Mouse (Mus musculus) frontal cortex, postnatal 10 days (tissue): Measurements from ENCODE around the gene Cwc25.
A peak's percentile ranks its signal among the peaks of the same experiment; 100 is the strongest.
"Not testable (repeated sequence)": the region's sequence is repeated elsewhere in the genome, so short reads cannot be mapped to it uniquely, and the experiment has no call there.

Experiments used
- DNase-seq, 2 experiments: peaks; one replicate each; pipeline ENCODE4 v3.0.0; 2022; ENCODE audit warnings: low spot score in 2 of 2, mixed read lengths in 1 of 2

Gene Cwc25

DNA sequence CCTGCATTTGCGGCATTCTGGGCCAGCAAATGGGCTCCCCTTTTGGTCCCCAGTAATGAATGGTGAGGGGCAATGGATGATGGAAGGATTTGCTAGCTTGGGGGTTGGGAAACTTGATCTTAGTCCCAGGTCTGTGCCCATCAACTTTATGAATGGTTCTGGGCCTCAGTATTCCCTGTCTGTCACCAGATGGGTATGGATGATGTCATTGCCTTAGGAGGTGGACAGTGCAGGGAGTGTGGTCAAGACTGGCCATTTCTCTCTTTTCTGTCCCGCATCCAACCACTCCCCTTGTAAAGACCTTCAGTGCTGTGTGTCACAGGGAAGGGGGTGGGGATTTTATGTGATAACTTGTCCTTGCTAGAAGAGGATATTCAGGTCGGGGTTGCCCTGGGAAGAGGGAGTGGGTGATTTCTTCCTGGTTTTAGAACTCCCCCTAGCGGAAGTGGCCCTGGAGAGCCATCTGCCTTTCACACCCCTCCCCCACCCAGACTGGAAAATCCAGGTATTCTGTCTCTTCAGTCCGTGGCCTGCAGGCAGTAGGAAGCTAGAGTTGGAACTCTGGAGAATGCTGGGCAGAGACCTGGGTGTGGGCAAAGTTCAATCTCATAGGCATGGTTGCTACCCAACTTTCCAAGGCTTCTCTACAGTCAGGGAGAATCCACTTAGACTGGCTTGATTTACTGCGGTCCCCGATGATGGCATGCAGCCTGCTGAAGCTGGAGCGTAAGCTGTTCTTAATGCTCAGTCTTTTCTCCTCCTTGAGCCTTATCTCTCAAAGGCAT, 35.2 kb upstream of the Cwc25 start:
- DNase-seq = no peak

DNA sequence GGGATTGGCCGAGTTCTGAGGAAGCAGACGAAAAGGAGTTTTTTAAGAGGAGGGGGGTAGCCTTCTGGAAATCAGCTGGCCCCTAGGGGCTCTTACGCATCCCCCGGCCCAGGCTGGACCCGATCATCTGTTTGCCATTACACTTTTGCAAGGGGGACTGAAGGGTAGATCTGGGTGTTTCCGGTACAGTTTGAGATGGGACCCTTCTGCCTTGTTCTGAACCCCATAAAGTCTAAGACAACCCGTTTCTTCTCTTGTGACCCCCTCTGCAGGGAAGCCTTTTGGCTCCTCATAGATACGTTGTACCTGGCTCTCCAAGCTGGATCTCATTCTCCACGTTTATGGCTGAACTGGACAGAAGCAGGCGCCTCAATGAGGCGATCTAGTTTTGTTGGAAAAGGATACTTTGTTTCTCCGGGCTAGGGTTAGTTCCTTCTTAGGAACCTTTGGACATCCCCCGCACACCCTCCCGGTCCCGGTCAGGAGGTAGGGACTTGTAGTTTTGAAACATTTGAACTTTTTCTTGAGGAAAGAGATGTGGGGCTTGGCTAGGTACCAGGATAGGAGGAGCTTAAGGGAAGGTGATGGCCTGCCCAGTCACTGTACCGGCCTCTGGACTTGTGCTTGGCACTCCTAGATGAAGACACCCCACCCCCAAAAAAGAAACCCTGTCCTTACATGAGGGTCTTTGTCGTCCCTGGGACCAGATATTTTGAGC, 34.5 kb upstream of the Cwc25 start:
- DNase-seq = no peak

DNA sequence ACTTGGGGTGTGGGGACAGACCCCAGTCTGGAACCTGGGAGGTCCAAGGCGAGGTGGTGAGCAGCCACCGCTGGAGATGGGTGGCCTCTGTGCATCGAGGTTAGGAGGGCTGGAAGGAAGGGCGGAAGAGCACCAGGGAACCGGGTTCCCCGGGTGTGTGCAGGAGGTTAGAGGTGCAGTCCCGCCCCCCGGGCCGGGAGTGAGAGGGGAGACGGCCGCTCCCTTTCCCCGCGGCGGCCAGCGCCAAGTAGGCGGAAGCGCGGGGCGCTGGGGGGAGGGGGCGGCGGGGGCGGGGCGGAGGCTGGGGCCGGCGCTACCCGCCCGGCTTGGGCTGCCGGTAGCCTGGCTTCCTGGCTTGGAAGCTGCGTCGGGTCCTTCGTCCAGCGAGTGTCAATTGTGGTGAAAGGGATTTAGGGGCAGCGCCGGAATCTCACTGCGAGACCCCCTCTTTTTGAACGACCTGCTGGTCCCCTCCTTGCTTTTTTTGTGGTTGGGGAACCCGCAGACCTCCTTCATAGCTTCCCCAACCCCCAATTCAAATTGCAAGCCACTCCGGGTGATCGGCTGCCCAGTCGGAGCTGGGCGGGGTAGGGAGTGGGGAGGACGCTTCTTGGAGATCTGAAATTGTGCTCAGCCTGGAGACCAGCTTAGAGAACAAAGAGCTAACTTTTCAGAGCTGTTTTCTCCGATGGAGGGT, 33.8 kb upstream of the Cwc25 start:
- peak in 1 of 2 experiments; percentile 74 for DNase-seq

DNA sequence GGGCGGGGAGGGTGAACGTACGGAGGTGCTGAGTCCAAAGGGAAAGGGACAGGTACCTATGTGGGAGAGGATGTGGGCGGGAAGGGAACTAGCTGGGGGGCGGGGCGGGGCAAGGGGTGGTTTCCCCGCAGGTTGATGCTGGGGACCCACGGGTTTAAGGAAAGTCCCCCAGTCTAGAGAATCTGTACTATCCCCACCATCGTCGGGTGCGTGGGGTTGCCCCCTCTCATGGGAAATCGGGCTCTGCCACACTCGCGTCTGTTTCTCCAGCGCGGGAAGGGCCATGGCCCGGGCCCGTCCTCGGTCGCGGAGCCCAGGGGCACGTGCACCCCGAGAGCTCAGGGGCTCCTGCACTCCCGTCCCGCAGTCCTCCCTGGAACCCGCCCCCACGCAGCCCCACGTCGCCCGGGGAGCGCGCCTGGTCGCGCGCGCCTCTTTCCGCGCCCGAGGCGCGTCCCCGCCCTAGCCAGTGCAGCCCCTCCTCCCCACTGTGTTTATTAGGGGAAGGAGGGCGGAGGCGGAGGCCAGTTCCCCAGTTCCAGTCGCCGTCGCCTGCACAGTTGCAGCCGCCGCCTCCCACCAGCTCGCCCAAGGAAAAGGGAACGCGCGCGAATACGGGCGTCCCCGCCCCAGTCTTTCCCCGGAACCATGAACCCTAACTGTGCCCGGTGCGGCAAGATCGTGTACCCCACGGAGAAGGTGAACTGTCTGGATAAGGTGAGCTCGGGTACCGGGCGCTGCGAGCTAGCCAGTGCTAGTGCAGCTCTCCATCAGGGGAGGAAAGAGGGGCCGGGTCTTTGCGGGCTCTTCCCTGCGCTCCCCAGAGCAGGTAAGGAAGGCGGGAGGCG, 33.0 kb upstream of the Cwc25 start:
- peak; percentile 79 to 87 for DNase-seq

DNA sequence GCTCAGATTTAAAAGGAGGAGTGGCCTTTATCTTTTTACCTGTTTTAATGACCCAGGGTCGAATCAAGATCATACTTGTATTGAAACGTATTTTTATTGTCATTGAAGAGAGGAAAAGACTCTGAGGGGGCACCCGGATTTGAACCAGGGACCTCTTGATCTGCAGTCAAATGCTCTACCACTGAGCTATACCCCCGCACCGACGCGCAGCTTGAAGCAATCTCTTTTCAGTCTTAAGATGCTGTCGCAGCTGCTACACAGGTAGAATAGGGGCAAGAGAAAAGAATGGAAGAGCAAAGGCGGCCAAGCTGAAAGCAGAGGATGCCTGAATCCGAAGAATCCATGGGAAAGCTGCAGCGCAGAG, 32.4 kb upstream of the Cwc25 start, which contains the start of gene Lasp1:
TSS of gene Lasp1 (plus strand) at position 219 of the 364 bp plus-strand sequence.
- peak; percentile 82 to 88 for DNase-seq

DNA sequence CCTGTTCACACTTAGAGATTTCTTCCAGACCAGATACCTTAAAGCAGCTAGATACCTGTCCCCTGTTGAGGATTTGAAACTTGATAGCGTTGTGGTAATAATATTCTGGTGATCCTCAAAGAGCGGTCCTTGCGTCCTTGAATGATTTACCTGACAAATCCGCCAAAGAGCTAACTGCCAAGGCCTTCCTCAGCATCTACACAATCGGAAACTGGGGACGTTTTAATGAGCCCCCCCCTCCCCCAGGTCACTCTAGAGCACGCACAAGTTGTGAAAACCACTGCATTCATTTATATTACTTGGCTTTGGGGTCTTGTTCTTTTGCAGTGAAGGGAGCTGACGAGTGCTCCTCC, 31.7 kb upstream of the Cwc25 start:
- DNase-seq = no peak

DNA sequence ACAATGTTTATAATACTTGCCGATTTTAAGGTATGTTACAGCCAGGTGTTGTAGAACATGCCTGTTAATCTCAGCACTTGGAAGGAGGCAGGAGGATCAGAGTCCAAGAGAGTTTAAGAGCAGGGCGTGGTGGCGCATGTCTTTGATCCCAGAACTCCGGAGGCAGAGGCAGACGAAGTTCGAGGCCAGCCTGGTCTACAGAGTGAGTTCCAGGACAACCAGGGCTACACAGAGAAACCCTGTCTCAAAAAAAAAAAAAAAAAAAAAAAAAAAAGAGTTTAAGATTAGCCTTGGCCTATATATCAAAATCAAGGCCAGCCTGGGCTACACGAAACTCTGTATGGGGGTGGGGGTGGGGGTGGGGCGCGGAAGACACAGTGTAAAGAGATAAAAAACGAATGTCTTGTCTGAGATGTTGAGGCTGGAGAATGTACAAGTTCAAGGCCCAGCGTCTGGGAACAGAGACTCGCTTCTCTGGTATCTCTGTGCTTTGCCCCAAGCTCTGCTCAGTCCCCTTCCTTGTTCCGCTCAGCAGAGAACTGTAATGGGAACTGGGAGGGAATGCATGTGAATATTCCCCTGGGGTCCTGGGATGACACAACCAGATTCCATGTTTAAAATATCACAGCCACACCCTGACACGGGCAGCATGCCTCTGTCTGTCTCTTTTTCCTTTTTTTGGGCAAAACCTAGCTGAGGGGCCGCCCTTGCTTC, 31.2 kb upstream of the Cwc25 start:
- no peak for DNase-seq

DNA sequence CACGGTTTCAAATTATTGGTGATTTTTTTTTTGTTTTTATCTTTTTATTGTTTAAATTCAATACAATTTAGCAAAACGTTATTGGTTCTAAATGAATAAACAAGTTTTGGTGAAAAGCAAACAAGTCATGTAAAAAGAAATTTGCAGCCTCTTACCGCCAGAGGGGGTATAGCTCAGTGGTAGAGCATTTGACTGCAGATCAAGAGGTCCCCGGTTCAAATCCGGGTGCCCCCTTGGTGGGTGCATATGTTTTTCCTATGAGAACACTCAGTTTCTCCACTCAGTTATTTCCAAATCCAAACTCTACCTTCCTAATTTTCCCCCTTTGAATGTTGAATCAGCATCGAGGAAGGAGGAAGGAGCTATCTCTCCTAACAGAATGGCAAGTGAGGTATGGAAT, 30.6 kb upstream of the Cwc25 start:
- DNase-seq = peak in 1 of 2 experiments; percentile 72

DNA sequence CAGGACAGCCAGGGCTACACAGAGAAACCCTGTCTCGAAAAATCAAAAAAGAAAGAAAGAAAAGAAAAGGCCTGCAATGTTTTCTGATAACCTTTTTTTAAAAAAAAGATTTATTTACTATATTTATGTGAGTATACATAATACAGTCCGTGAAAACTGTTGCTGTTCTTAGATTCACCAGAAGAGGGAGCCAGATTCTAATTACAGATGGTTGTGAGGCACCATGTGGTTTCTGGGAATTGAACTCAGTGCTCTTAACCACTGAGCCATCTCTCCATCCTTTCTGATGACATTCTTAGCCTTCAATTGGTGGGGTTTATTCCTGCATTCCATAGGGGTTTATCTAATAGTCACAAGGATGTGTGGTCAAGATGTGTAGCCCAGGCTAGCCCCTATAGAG, 26.8 kb upstream of the Cwc25 start:
- no peak for DNase-seq

DNA sequence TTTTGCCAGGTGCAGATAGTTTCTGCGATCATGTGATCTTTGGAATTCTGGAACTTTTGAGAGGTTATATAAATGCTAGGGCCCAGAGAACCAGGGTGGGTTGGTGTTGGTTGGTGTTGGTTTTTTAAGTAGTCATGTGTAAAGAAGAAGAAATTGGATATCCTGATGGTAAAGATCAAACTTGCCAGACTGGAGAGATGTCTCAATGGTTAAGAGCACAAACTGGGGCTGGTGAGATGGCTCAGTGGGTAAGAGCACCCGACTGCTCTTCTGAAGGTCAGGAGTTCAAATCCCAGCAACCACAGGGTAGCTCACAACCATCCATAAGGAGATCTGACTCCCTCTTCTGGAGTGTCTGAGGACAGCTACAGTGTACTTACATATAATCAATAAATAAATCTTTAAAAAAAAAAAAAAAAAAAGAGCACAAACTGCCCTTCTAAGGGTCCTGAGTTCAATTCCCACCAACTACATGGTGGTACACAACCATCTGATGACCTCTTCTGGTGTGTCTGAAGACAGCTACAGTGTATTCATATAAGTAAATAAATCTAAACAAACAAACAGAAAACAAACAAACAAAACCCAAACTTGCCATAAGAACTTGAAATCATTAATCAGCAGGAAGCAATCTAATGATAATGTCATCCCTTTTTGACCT, 24.6 kb upstream of the Cwc25 start:
- DNase-seq = not testable (repeated sequence)

DNA sequence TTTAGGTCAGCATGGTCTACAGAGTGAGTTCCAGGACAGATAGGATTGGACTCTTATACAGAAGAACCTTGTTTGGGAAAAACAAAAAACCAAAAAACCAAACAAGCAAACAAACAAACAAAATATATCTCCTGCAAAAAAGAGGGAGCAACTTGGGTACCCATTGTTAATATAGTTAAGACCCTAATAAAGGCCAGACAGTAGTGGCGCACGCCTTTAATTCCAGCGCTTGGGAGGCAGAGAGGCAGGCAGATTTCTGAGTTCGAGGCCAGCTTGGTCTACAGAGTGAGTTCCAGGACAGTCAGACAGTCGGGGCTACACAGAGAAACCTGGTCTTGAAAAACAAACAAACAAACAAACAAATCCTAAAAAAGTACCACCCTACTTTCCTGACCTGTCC, 23.4 kb upstream of the Cwc25 start:
- no peak for DNase-seq

DNA sequence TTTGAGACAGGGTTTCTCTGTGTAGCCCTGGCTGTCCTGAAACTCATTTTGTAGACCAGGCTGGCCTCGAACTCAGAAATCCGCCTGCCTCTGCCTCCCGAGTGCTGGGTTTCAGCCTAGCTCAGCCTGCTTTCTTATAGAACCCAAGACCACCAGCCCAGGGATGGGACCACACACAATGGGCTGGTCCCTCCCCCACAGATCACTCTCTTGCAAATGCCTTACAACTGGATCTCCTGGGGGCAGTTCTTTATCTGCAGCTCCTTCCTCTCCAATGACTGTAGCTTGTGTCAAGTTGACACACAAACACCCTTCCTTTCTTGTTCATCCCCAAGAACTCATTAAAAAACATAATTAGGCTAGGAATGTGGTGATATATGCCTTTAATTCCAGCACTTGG, 21.6 kb upstream of the Cwc25 start:
- DNase-seq = no peak

DNA sequence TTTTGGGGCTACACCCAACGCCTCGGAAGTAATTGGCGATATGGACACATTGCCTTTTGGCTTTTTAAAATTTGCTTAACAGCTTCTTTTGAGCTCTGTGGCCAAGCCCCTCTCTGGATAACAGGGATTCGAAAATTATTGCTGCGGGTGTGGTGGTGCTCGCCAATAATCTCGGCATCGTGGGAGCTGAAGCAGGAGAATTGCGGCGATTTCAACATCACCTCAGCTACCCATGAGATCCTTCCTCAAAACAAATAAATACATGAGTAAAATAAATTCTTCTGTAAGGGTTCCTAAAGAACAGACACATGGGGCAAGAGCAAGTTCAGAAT, 16.2 kb upstream of the Cwc25 start:
- DNase-seq = no peak

DNA sequence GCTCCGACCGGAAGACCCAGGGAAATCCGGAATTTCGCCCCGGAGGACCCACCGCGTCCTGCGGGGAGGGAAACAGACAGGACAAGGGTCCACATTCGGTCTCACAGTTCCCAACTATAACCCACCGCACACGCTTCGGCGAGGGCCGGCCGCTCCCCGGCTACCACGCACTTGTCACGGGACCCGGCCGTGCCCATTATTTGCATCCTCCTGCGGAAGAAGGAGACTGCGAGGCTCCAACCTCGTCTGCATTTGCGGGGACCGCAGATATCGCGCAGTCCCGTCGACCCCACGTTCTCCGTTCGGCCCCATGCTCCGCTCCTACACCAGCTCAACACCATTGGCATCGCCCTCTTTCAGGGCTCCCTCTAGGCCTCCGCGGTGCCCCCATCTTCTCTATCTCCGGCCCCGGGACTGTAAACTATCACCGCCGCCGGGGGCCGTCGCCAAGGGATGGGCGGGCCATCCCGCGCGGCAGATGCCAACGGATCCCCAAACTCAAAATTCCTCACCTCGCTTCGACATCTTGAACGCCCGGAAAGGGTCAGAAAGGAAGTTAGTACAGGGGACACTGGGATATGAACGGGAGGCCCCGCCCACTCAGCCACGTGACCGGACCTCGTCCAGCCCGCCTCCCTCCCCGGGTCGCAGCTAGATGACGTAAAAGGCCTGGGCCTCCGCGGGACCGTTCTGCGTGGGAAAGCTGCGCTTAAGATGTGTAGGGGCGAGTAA, 15.6 kb upstream of the Cwc25 start, which contains the start of gene Rpl23:
TSS of gene Rpl23 (minus strand) at position 606 of the 732 bp plus-strand sequence.
- DNase-seq = peak; percentile 99 to 100

DNA sequence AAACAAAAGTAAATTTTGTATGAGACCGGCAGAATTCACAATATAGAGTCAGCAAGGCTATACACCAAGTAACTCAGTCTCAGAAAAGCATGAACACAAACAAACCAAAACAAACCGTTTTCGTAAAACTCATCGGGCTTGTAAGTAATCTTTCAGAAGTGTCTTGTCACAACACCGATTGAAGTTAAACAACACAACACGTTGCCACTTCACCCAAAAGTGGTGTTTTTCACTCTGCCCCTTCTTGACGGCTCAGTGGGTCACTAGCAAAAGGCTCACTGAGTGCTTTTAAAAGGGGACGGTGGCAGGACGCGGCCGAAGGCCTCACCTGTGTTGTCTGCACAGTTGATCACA, 15.1 kb upstream of the Cwc25 start:
- DNase-seq = no peak

DNA sequence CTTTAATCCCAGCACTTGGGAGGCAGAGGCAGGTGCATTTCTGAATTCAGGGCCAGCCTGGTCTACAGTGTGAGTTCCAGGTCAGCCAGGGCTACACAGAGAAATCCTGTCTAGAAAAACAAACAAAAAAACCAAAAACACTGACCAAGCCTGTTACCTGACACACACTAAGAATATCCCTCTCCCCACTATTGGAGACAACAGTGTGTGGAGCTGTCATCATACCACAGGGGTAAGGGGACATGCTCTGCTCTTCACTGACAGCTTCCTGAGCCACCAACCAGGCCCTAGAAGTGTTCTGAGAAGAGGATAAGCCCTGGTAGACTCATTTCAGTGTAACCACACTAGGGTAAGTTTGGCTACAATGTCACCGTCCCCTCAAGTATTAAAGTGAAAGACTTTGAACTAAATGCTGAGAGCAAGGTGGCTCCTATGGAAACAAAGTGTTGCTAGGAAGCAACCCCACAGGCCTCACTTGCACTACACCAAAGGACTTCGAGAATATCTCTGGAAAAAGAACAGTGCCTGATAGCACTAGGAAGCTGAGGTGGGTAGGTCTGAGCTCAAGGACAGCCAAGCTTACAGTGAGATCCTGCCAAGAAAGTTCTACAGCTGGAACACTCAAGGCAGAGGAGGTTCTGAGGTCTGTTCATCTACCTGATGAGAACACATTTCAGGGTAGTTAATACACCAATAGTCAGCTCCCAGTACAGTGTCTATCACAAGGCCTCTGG, 13.8 kb upstream of the Cwc25 start:
- no peak for DNase-seq

DNA sequence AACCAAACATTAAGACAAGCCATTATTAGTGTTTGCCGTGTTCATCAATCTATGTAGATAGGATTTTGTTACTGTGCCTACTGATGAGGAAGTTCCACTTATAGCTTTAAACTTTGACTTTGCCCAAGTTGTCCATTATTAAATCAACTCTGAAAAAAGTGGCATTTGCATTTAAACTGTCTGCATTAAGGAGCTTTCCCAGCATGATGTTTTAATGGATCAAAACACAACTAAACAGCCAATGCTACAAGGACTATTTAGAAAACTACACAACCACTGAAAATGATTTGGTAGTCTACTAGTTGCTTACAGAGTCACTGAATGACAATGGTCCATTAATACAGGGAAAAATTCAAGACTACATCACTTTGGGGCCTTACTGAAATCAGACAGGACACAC, 12.6 kb upstream of the Cwc25 start:
- DNase-seq = no peak

DNA sequence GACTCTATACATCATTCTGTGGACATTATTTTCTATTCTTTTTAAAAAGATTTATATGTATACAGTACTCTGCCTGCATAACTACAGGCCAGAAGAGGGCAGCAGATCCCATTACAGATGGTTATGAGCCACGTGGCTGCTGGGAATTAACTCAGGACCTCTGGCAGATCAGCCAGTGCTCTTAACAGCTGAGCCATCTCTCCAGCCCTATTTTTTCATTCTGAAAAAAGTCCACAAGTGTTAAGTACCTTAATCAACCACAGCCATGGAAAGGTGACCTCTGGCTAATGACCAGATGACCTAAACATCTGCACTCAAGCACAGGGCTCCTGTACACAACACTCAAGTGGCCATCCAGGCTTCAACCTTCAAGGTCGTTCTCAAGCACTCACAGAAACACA, 10.8 kb upstream of the Cwc25 start:
- DNase-seq = no peak

DNA sequence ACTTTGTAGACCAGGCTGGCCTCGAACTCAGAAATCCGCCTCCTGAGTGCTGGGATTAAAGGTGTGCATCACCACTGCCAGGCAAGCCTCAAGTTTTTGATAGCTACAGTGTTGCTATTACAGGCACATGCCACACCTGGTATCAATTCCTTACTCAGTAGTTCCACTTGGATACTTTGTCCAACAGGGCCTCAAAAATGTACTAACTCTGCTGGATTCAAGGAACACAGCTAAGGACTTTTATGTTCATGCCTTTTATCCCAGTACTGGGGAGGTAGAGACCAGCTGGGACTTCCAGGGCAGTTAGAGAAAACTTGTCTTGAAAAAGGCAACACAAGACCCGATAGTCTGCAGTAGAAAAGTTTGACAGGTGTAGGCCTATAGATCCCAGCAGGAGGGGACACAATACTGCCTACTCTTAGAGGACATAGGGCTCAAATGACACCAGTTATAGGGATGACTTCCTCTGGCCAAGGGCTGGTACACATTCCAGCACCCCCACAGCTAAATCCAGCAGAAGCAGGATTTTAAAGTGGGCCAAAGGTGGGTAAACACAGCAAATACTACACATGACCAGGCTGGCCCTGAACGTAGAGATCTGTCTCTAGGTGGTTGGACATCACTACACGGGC, 10.3 kb upstream of the Cwc25 start:
- no peak for DNase-seq
